20 mouse cellular contexts compared by ENCODE assay signal in genomic region chr19:40868284-40868683, GRCm38 (mm10). TPM values are rescaled to one million over a fixed set of nuclear protein-coding genes. Genes with fewer than 3 reads are reported as not detected.
DNase-seq lines count a peak whose midpoint lies in the region; ATAC-seq lines count a peak whose summit lies in the region.
"Had no signal": no experiment of that assay in that cellular context is flagged by ENCODE, and none has a peak within 500 bp of the region (broad histone marks: within the 10 kb centered on the region; RNA-seq: fewer than 3 reads in every experiment).

No protein-coding gene starts in this region.

- no peak for DNase-seq in lung, postnatal 36 days
- peak; percentile 20 for DNase-seq in NIH3T3 (ENCODE audit: low read depth)
- DNase-seq in embryonic facial prominence, embryonic 14.5 days (ENCODE audit: low spot score) = peak; percentile 22
- DNase-seq in thymus, adult 18-20 months = no peak
- DNase-seq in thymus, postnatal 14 days = no peak
- DNase-seq: adrenal gland, postnatal 10 days; cerebellum, adult 9-11 months; forebrain, postnatal 0 days; heart, postnatal 10 days; kidney, adult 2 months; kidney, postnatal 14 days had no signal

- peaks cover 4% of the 10 kb centered on the region; the same call in 1 of the 2 replicates for H3K27me3 ChIP-seq in lung, embryonic 16.5 days (ENCODE audit: control insufficient read depth, insufficient read depth, low read depth, low read length)
- peaks cover 18% of the 10 kb centered on the region for H3K27me3 ChIP-seq in embryonic facial prominence, embryonic 14.5 days (replicated peaks; ENCODE audit: control insufficient read depth, insufficient read depth, low read length)

- 13% methylated on average over 5 of the region's 5 CpGs for WGBS in lung, embryonic 16.5 days
- 10% methylated on average over 5 of the region's 5 CpGs for WGBS in embryonic facial prominence, embryonic 14.5 days

- 0 out of 2 replicates have a peak overlapping the region, but pooled peaks have one; percentile 20 for H3K9ac ChIP-seq in lung, embryonic 16.5 days (ENCODE audit: low read length)
- no peak overlapping the region for H3K9ac ChIP-seq in embryonic facial prominence, embryonic 14.5 days (ENCODE audit: low read depth, low read length)
- H3K9ac ChIP-seq: forebrain, postnatal 0 days; hindbrain, embryonic 12.5 days; midbrain, embryonic 12.5 days; neural tube, embryonic 12.5 days had no signal

- H3K4me1 ChIP-seq in lung, embryonic 16.5 days (replicated peaks; ENCODE audit: control insufficient read depth, insufficient read depth, low read length) = peaks cover 11% of the 10 kb centered on the region
- no peaks in the 10 kb centered on the region for H3K4me1 ChIP-seq in embryonic facial prominence, embryonic 14.5 days (ENCODE audit: control insufficient read depth, insufficient read depth, low read length)
- H3K4me1 ChIP-seq: hindbrain, embryonic 12.5 days; midbrain, embryonic 12.5 days; neural tube, embryonic 12.5 days had no signal

- H3K4me3 ChIP-seq in lung, embryonic 16.5 days (ENCODE audit: low read length) = no peak overlapping the region
- no peak overlapping the region for H3K4me3 ChIP-seq in embryonic facial prominence, embryonic 14.5 days (ENCODE audit: low read depth, low read length)
- H3K4me3 ChIP-seq: forebrain, embryonic 10.5 days; heart, embryonic 10.5 days; hindbrain, embryonic 12.5 days; midbrain, embryonic 12.5 days; neural tube, embryonic 12.5 days had no signal

- no peaks in the 10 kb centered on the region for H3K9me3 ChIP-seq in lung, embryonic 16.5 days (ENCODE audit: control insufficient read depth, low read length)
- H3K9me3 ChIP-seq in embryonic facial prominence, embryonic 14.5 days (ENCODE audit: control insufficient read depth, low read length) = no peaks in the 10 kb centered on the region
- H3K9me3 ChIP-seq: forebrain, embryonic 10.5 days; heart, embryonic 10.5 days; hindbrain, embryonic 12.5 days; midbrain, embryonic 12.5 days; neural tube, embryonic 12.5 days had no signal

- peak; percentile 81 for ATAC-seq in lung, embryonic 16.5 days (ENCODE audit: low read depth)
- ATAC-seq in embryonic facial prominence, embryonic 14.5 days (ENCODE audit: low read depth) = no peak
- no peak for ATAC-seq in activated CD4-positive, CD25-positive, alpha-beta regulatory T cell, adult 4 months
- ATAC-seq: forebrain, postnatal 0 days; inflammation-experienced regulatory T-cells, adult 6 months had no signal

- 0 out of 2 replicates have a peak overlapping the region, but pooled peaks have one; percentile 17 for H3K27ac ChIP-seq in lung, embryonic 16.5 days (ENCODE audit: low read length)
- no peak overlapping the region for H3K27ac ChIP-seq in embryonic facial prominence, embryonic 14.5 days (replicated peaks; ENCODE audit: low read depth, low read length)
- H3K27ac ChIP-seq: forebrain, embryonic 10.5 days; heart, embryonic 10.5 days; hindbrain, embryonic 12.5 days; macrophage; midbrain, embryonic 12.5 days; neural tube, embryonic 12.5 days had no signal

- no peaks in the 10 kb centered on the region for H3K36me3 ChIP-seq in lung, embryonic 16.5 days (ENCODE audit: control insufficient read depth, insufficient read depth, low read length)
- H3K36me3 ChIP-seq in embryonic facial prominence, embryonic 14.5 days (ENCODE audit: control insufficient read depth, insufficient read depth, low read length) = no peaks in the 10 kb centered on the region
- H3K36me3 ChIP-seq: forebrain, embryonic 10.5 days; heart, embryonic 10.5 days; hindbrain, embryonic 12.5 days; midbrain, embryonic 12.5 days; neural tube, embryonic 12.5 days had no signal

- peak overlapping the region; percentile 17; the same call in 1 of the 2 replicates for H3K4me2 ChIP-seq in lung, embryonic 16.5 days (ENCODE audit: low read depth, low read length)
- no peak overlapping the region; the same call in 1 of the 2 replicates for H3K4me2 ChIP-seq in embryonic facial prominence, embryonic 14.5 days (ENCODE audit: low read depth, low read length)
- H3K4me2 ChIP-seq: hindbrain, embryonic 12.5 days; midbrain, embryonic 12.5 days; neural tube, embryonic 12.5 days had no signal

RNA-seq across cellular contexts. Expression of gene Zfp518a, which starts 26.2 kb away (rescaled TPM):
- polyA plus RNA-seq in lung, embryonic 16.5 days (2015; fragmentation: Nextera tagmentation; extraction: Ambion mirVana) = 10.3 and 12.9 TPM in 2 replicates
- 11.2 and 15.8 TPM in 2 replicates for polyA plus RNA-seq in embryonic facial prominence, embryonic 14.5 days (2014; fragmentation: Nextera tagmentation; extraction: Ambion mirVana)
- 10 to 100 TPM; 12.9 to 14.6 TPM for polyA plus RNA-seq in activated CD4-positive, CD25-positive, alpha-beta regulatory T cell, adult 4 months (2017; shearing (Covaris generic))

RNA-seq across cellular contexts. Expression of gene Ccnj, which starts 37.2 kb away (rescaled TPM):
- 11.7 and 12.5 TPM in 2 replicates for polyA plus RNA-seq in lung, embryonic 16.5 days (2015; fragmentation: Nextera tagmentation; extraction: Ambion mirVana)
- 7.8 and 9.4 TPM in 2 replicates for polyA plus RNA-seq in embryonic facial prominence, embryonic 14.5 days (2014; fragmentation: Nextera tagmentation; extraction: Ambion mirVana)
- polyA plus RNA-seq in activated CD4-positive, CD25-positive, alpha-beta regulatory T cell, adult 4 months (2017; shearing (Covaris generic)) = 1 to 10 TPM; 3.1 to 3.2 TPM

Comparison
In these comparisons a context has a peak if more than half of its experiments do, and no peak if none do; other contexts are left out.
1. DNase-seq: peak in NIH3T3 (single experiment) and embryonic facial prominence, embryonic 14.5 days (single experiment); none in lung, postnatal 36 days (single experiment), thymus, adult 18-20 months (0 of 2) and thymus, postnatal 14 days (single experiment).